Comparison of ENCODE assay signal across 28 mouse cellular contexts in the genomic region with DNA sequence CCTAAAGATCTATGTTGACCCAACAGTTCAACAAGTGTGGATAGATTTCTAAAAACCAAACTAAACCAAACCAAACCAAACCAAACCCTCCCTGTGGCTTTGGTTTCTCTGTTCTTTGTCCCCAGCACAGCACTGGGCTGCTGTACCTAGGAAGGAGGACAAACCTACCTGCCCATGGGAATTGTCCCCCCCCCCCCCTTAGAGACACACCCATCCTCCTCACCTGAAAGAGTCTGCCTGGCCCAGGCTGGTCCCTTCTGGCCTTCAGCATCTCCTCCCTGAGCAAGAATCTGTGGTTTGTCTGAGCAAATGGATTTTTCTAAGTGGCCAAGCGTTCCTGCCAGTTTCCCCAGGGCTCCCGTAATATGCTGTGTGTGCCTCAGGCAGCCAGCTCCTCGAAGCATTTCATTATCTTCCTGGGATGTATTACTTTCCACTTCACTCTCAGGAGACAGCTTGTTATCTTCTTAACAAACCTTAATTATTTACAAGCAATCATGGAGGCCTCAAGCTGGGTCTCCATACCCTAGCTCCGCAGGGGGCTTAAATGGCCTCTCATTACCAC. TPM values are rescaled to one million over a fixed set of nuclear protein-coding genes. Genes with fewer than 3 reads are reported as not detected.
DNase-seq lines count a peak whose midpoint lies in the region; ATAC-seq lines count a peak whose summit lies in the region.
"Had no signal": no experiment of that assay in that cellular context is flagged by ENCODE, and none has a peak within 500 bp of the region (broad histone marks: within the 10 kb centered on the region; RNA-seq: fewer than 3 reads in every experiment).

No protein-coding gene starts in this region.

- H3K9ac ChIP-seq in forebrain, embryonic 14.5 days (ENCODE audit: low read length): no peak overlapping the region
- no peak overlapping the region for H3K9ac ChIP-seq in forebrain, embryonic 15.5 days (replicated peaks)
- no peak overlapping the region for H3K9ac ChIP-seq in neural tube, embryonic 13.5 days
- no peak overlapping the region for H3K9ac ChIP-seq in hindbrain, embryonic 15.5 days
- H3K9ac ChIP-seq: forebrain, embryonic 12.5 days; heart, embryonic 15.5 days had no signal

- no peaks in the 10 kb centered on the region for H3K27me3 ChIP-seq in forebrain, embryonic 14.5 days (replicated peaks; ENCODE audit: control insufficient read depth, insufficient read depth, low read length)
- H3K27me3 ChIP-seq in forebrain, embryonic 15.5 days: no peaks in the 10 kb centered on the region
- H3K27me3 ChIP-seq in neural tube, embryonic 13.5 days: peaks cover 12% of the 10 kb centered on the region
- H3K27me3 ChIP-seq in hindbrain, embryonic 15.5 days: peaks cover 3% of the 10 kb centered on the region; the same call in 1 of the 2 replicates
- H3K27me3 ChIP-seq: heart, embryonic 15.5 days had no signal

- 24% methylated on average over 4 of the region's 4 CpGs for WGBS in forebrain, embryonic 14.5 days
- WGBS in forebrain, embryonic 15.5 days: 29% methylated on average over 4 of the region's 4 CpGs
- 39% methylated on average over 4 of the region's 4 CpGs for WGBS in neural tube, embryonic 13.5 days
- 40% methylated on average over 4 of the region's 4 CpGs for WGBS in hindbrain, embryonic 15.5 days

- H3K27ac ChIP-seq in forebrain, embryonic 14.5 days (ENCODE audit: low read depth, low read length): no peak overlapping the region
- no peak overlapping the region for H3K27ac ChIP-seq in forebrain, embryonic 15.5 days (replicated peaks)
- H3K27ac ChIP-seq in neural tube, embryonic 13.5 days (replicated peaks): no peak overlapping the region
- H3K27ac ChIP-seq in hindbrain, embryonic 15.5 days (replicated peaks): no peak overlapping the region
- H3K27ac ChIP-seq: forebrain, embryonic 12.5 days; gastrocnemius, adult 2 months; heart, embryonic 15.5 days; macrophage had no signal

- no peak overlapping the region for H3K4me3 ChIP-seq in forebrain, embryonic 14.5 days (ENCODE audit: low read depth, low read length)
- no peak overlapping the region for H3K4me3 ChIP-seq in forebrain, embryonic 15.5 days
- no peak overlapping the region for H3K4me3 ChIP-seq in neural tube, embryonic 13.5 days
- no peak overlapping the region for H3K4me3 ChIP-seq in hindbrain, embryonic 15.5 days
- H3K4me3 ChIP-seq: forebrain, embryonic 12.5 days; gastrocnemius, adult 2 months; heart, embryonic 15.5 days; myocyte had no signal

- H3K9me3 ChIP-seq in forebrain, embryonic 14.5 days (replicated peaks; ENCODE audit: control insufficient read depth, low read length): no peaks in the 10 kb centered on the region
- no peaks in the 10 kb centered on the region for H3K9me3 ChIP-seq in forebrain, embryonic 15.5 days
- H3K9me3 ChIP-seq in neural tube, embryonic 13.5 days: no peaks in the 10 kb centered on the region
- H3K9me3 ChIP-seq in hindbrain, embryonic 15.5 days: no peaks in the 10 kb centered on the region
- H3K9me3 ChIP-seq: forebrain, embryonic 12.5 days; heart, embryonic 15.5 days had no signal

- H3K4me2 ChIP-seq in forebrain, embryonic 14.5 days (ENCODE audit: low read length): no peak overlapping the region
- no peak overlapping the region for H3K4me2 ChIP-seq in forebrain, embryonic 15.5 days (replicated peaks)
- H3K4me2 ChIP-seq in neural tube, embryonic 13.5 days: no peak overlapping the region
- no peak overlapping the region for H3K4me2 ChIP-seq in hindbrain, embryonic 15.5 days
- H3K4me2 ChIP-seq: forebrain, embryonic 12.5 days; heart, embryonic 15.5 days had no signal

- H3K4me1 ChIP-seq in forebrain, embryonic 14.5 days (ENCODE audit: control insufficient read depth, insufficient read depth, low read length): no peaks in the 10 kb centered on the region
- H3K4me1 ChIP-seq in forebrain, embryonic 15.5 days: no peaks in the 10 kb centered on the region
- H3K4me1 ChIP-seq in neural tube, embryonic 13.5 days (replicated peaks): peaks cover 20% of the 10 kb centered on the region
- no peaks in the 10 kb centered on the region for H3K4me1 ChIP-seq in hindbrain, embryonic 15.5 days (replicated peaks)

- ATAC-seq in forebrain, embryonic 14.5 days: no peak; the same call in 1 of the 2 replicates
- no peak for ATAC-seq in forebrain, embryonic 15.5 days (replicated peaks)
- ATAC-seq in neural tube, embryonic 13.5 days (ENCODE audit: low read depth): peak; percentile 74
- ATAC-seq in hindbrain, embryonic 15.5 days (ENCODE audit: low FRiP score, low read depth): peak; percentile 43; the same call in 1 of the 2 replicates
- ATAC-seq: activated CD4-positive, CD25-positive, alpha-beta regulatory T cell, adult 4 months; CD4-positive, CD25-positive, alpha-beta regulatory T cell, adult 4 months; lung, postnatal 0 days had no signal

- no peaks in the 10 kb centered on the region for H3K36me3 ChIP-seq in forebrain, embryonic 14.5 days (ENCODE audit: control insufficient read depth, insufficient read depth, low read length)
- no peaks in the 10 kb centered on the region for H3K36me3 ChIP-seq in forebrain, embryonic 15.5 days
- H3K36me3 ChIP-seq in neural tube, embryonic 13.5 days: no peaks in the 10 kb centered on the region
- H3K36me3 ChIP-seq in hindbrain, embryonic 15.5 days: no peaks in the 10 kb centered on the region
- H3K36me3 ChIP-seq: forebrain, embryonic 12.5 days; heart, embryonic 15.5 days had no signal

- peak; percentile 26 for DNase-seq in forebrain, embryonic 14.5 days (ENCODE audit: low spot score)
- DNase-seq in neural tube, embryonic 10.5 days (ENCODE audit: extremely low spot score, low spot score): no peak
- DNase-seq in left cerebral cortex, adult 8-10 months (ENCODE audit: low spot score in 2 of 2): no peak
- DNase-seq in kidney, adult 11 months: no peak
- DNase-seq: adrenal gland, adult 8-10 months; cerebellum, adult 18-20 months; cerebellum, postnatal 14 days; embryo, embryonic 11 days; gastrocnemius, adult 2 months; heart, postnatal 36 days; kidney, adult 8-10 months; kidney, postnatal 10 days; right cerebral cortex, postnatal 25 days had no signal

RNA-seq across cellular contexts. Expression of gene Gpa33, which starts 9.7 kb away (rescaled TPM):
- polyA plus RNA-seq in forebrain, embryonic 14.5 days (2014; fragmentation: Nextera tagmentation; extraction: Ambion mirVana): not detected in 2 replicates
- polyA plus RNA-seq in forebrain, embryonic 15.5 days (2015; fragmentation: Nextera tagmentation; extraction: Ambion mirVana): not detected in 2 replicates
- polyA plus RNA-seq in neural tube, embryonic 13.5 days (2015; fragmentation: Nextera tagmentation; extraction: Ambion mirVana): not detected in 2 replicates
- polyA plus RNA-seq in hindbrain, embryonic 15.5 days (2015; fragmentation: Nextera tagmentation; extraction: Ambion mirVana): not detected in 2 replicates
- not detected for total RNA-seq in left cerebral cortex, adult 8-10 months (2022)
- total RNA-seq: gastrocnemius, adult 2 months; heart, postnatal 36 days; layer of hippocampus, postnatal 10 days; liver, adult 2 months; MEL had no signal
- polyA plus RNA-seq: activated CD4-positive, CD25-positive, alpha-beta regulatory T cell, adult 4 months; CD4-positive, CD25-positive, alpha-beta regulatory T cell, adult 4 months; forebrain, embryonic 12.5 days; frontal cortex, adult 2 months; heart, embryonic 15.5 days; macrophage; spleen, adult 2 months had no signal

RNA-seq across cellular contexts. Expression of gene Dusp27, which starts 12.0 kb away (rescaled TPM):
- polyA plus RNA-seq in forebrain, embryonic 14.5 days (2014; fragmentation: Nextera tagmentation; extraction: Ambion mirVana): 0.70 and 0.93 TPM in 2 replicates
- 0.86 and 0.98 TPM in 2 replicates for polyA plus RNA-seq in forebrain, embryonic 15.5 days (2015; fragmentation: Nextera tagmentation; extraction: Ambion mirVana)
- 1.6 and 2.3 TPM in 2 replicates for polyA plus RNA-seq in neural tube, embryonic 13.5 days (2015; fragmentation: Nextera tagmentation; extraction: Ambion mirVana)
- 1.2 and 1.5 TPM in 2 replicates for polyA plus RNA-seq in hindbrain, embryonic 15.5 days (2015; fragmentation: Nextera tagmentation; extraction: Ambion mirVana)
- under 1 TPM; 0.26 to 0.38 (median 0.35) TPM for total RNA-seq in left cerebral cortex, adult 8-10 months (2022)
- total RNA-seq: liver, adult 2 months; MEL had no signal
- polyA plus RNA-seq: activated CD4-positive, CD25-positive, alpha-beta regulatory T cell, adult 4 months; CD4-positive, CD25-positive, alpha-beta regulatory T cell, adult 4 months; liver, adult 2 months had no signal

Comparison
In these comparisons a context has a peak if more than half of its experiments do, and no peak if none do; other contexts are left out.
1. ATAC-seq: peak in neural tube, embryonic 13.5 days (single experiment) and hindbrain, embryonic 15.5 days (single experiment); none in forebrain, embryonic 14.5 days (single experiment) and forebrain, embryonic 15.5 days (single experiment).